Mouse (Mus musculus) right cerebral cortex, postnatal 14 days (tissue): ENCODE measurements around the gene Gm10130.
"Not testable (repeated sequence)": the region's sequence is repeated elsewhere in the genome, so short reads cannot be mapped to it uniquely, and the experiment has no call there.

Experiments
- DNase-seq: peaks from one replicate; pipeline ENCODE4 v3.0.0; 2022

Gm10130 gene

DNA sequence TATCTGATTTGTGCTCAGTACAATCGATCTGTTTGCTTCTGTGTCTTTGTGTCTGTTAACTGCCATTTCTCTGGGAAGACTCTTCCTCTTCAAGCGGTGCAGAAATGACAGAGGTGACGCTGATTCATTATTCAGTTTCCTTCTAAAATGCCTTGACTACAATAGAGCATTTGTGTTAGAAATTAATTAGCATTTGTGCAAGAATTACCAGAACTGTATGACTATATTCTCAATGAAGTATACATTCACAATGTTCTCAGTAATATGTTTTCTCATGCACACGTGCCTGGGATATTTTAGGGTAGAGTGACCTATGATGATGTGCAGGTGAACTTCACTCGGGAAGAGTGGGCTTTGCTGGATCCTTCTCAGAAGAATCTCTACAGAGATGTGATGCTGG is at the start of gene Gm10130:
Gene Gm10130 (plus strand): TSS at position 301 of the 400 bp plus-strand sequence.
- DNase-seq, result no peak

DNA sequence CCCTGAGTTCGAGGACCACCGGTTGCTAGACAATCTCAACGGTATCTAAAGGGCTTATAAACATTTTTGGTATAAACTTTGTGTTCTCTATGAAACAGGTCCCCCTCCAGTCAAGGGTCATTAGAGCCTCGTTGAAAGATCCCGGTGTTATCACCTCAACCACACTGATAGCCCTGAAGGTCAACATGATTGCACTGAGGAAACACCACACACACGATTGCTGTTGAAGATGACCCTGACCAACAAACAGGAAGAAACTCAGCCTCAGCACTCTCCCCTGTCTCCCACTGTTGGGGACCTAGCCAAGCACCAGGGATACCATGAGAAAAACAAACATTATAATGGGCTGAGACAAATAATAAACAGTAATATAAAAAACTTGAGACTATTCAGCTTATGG is 29.8 kb upstream of the Gm10130 start:
- no peak for DNase-seq

DNA sequence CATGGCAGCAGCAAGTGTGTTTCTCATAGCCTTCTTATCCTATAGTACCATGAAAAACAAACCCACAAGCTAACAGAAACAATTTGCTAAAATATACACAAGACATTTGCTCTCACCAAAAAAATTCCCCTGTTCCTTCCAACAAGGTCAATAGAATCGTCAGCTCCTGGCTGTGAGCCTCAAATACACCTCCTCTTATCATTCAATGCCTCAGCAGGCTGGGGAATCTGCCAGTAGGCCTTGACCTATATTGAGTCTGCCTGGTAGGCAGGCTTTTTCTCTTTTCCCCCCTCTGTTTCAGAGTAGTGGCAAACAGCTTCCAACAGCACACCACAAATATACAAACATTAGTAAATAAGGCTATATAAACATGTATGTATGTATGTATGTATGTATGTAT is 24.4 kb upstream of the Gm10130 start:
- DNase-seq, result no peak

DNA sequence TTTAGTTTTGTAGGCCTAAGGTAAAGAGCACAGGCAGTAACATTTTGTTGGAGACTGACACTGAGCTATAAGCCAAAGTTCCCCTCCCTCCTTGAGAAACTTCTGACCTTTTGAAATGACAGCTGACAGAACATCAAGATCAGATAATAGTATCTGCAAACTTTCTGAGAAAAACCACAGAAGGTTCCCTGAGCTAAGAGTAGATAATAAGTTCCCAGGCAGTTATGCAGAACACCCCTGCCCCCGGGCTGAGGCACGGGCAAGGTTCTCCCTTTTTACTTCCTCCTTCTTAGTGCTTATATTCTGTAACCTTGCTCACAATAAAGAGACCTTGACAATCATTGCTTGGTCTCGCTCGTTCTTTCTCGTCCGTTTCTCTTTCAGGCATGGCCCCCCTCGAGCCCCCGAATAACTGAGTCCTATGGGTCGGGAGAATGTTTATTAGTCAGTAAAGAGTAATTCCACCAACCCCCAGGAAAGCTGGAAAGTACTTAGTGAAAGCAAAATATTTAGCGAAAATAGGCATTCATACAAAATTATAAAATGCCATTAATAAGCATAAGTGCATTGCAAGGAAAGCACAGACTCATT is 16.2 kb upstream of the Gm10130 start:
- no peak for DNase-seq

DNA sequence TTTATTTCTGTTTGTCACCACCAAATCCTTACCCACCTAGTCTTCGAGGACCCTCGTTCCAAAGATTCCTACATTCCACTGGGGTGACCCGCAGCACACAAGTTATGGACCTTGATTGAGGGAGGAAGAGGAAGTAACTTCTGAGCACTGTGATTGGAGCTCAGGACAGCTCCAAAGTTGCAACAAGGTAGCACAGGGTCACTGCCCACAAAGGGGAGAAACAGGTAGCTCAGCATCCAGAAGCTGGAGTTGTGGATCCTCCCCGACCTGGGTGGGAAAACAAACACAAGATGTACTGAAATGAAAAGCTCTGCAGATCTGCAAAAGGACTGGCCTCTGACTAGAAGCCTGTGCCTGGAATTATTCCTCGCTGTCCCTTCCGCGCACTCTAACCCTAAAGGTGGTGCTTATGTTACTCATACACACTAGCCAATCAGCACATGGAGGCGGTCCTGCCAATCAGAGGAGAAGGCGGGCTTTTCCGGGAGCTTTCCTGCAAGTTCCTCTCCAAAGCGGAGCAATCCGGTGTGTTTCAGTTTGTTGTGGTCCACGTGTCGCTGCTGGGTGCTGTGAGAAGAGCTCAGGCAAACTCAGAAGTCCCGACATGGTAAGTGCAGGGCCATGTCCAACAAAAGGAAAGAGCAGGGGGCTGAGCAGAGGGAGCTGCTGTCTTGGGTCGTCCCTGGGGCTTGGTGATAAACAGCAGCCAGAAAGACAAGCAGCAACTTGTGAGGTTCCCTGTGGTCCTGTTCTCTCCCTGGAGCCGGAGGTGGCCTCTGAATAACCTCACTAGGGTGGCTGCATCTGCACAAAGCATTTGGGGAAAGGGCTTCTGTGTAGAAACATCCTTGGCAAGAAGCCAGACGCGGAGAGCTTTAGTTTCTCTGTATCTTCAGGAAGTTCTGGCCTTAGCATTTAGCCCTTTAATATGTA is 12.3 kb upstream of the Gm10130 start:
- peak; percentile 82 for DNase-seq

DNA sequence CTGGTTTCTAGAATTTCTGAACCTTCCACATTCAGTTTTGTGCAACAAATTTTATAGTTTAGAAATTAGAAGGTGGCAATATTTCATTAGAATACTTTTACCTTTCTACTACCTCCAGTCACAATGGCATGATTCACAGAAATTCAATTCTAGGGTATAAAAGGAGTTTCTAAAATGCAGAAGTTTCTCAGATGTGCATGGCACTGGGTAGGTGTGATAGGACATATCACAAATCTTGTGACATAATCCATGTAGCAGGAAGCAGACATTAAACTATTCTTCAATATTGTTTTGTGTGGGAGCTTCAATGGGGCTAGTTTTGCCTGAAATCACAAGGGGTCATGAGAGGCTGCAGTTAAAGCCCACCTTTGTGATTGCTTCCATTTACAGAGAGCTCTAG is 7.4 kb upstream of the Gm10130 start:
- DNase-seq, result no peak

DNA sequence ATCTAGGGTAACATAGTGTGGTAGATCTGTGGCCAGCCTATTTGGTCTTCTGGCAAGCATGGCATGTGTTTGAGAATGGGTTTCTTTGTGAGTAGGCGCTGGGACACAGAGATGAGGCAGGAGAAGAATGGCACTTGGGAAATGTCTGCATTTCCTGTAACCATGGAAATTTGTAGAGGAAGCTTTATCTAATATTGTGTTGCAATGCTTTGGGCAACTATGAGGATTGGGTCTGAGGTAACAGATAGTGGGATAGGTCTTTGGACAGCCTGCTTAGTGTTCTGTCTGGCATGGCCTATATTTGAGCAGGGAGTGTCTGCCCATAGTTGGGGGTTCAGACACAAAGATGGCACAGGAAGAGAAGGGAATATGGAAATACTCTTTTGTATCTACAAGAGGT is 4.5 kb upstream of the Gm10130 start:
- no peak for DNase-seq

DNA sequence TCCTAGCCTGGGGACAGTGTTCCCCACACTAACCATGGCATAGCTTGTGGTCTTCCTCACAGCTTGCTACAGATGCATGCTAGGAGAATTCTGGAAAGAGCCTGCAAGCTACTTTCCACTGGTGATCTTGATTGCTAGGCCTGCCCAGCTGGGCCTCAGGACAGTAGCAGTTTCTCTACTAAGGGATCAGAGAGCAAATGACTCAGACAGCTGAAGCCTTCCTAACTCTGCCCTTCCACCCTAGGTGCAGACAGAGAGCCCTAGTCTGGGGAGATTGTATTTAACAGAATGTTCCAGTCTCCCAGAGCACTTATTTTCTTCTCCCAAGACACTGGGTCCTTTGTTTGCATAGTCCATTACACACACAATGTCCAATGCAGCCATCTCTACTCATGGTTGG is 33.6 kb downstream of the Gm10130 start:
- DNase-seq, result not testable (repeated sequence)

DNA sequence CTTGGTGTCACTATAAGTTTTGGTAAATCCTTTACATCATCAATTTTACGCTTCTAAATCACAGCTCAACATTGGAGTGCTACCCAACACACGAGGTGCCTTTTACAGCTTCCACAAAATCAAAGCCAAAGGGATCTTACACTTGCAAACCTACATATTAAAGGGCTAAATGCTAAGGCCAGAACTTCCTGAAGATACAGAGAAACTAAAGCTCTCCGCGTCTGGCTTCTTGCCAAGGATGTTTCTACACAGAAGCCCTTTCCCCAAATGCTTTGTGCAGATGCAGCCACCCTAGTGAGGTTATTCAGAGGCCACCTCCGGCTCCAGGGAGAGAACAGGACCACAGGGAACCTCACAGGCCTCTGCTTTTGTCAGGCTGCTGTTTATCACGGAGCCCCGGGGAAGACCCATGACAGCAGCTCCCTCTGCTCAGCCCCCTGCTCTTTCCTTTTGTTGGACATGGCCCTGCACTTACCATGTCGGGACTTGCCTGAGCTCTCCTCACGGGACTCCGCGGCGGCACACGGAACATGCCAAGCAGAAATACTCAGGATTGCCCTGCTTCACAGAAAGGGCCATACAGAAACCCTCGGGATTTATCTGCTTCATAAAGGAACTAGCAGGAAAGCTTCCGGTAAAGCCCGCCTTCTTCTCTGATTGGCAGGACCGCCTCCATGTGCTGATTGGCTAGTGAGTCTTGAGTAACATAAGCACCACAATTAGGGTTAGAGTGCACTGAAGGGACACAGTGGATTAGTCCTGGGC is 38.8 kb downstream of the Gm10130 start, which contains the start of gene 3300002I08Rik:
Gene 3300002I08Rik (minus strand): TSS at position 653 of the 765 bp plus-strand sequence.
- peak; percentile 79 for DNase-seq

DNA sequence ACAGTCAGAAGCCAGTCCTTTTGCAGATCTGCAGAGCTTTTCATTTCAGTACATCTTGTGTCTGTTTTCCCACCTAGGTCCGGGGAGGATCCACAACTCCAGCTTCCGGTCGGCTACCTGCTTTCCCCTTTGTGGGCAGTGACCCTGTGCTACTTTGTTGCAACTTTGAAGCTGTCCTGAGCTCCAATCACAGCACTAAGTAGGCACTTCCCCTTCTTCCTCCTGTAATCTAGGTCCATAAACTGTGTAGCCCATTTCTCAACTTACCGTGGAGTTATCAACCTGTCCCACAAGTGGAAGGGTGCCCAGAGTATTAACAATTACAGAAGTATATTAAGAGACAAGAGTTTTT is 39.4 kb downstream of the Gm10130 start:
- no peak for DNase-seq

DNA sequence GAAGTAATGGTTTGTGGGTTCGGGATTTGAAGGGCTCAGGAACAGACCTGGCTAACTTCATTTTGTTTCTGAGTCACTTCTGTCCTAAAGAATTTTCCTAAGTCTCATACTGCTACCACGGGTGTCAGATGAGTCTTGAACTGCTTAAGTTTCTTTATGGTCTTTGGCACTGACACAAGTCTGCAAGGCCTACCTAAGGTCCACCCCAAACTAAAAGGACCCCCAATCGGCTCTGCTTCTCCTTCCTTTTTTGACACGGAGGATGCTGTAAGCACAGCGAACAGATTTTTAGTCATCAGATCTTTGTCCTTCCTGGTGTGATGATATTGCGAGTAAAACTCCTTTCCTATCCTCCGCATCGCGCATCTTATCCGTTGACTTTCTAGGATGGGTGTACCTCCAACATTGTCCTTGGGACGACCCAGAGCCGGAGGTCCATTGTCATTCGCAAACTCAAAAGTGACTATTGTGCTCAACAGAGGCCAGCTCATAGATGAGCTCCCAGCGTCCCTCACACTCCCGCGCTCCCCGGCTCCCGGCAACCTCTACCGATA is 62.1 kb downstream of the Gm10130 start:
- DNase-seq, result not testable (repeated sequence)

DNA sequence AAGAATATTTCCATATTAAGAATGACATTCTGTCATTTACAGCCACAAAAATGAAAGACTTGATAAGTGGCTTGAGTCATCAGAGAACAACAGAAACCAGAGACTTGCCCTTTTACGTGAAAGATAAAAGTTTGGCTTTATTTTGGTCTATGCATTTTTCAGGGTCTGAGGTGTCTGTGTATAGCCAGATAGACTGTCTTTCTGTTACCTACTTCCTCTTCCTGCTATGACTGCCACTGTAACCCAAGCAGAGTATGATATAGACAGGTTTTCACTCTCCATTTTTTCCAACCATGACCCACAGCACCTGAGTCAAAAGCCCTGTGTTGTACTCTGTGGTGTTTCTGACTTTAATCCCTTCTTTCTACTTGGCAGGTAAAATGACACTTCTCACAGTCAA is 66.7 kb downstream of the Gm10130 start:
- no peak for DNase-seq

DNA sequence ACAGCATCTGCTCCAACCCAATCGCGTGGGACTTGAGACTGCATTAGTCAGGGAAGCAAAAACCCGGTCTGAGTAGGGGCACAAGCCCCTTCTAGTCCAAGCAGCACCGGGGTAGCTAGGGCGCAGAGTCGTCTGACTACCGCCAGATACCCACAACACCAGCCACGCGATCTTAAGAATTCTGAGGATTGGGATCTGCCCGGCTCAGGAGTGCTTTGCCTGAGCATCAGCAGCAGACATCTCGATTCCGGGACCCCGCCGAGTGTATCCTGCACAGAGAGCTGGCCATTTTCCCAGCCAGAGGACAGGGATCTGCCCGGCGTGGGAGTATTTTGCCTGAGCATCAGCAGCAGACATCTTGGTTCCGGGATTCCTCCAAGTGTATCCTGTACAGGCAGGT is 88.6 kb downstream of the Gm10130 start:
- DNase-seq, result not testable (repeated sequence)
